Mouse (Mus musculus): ENCODE data around the gene Sumo2.

DNA sequence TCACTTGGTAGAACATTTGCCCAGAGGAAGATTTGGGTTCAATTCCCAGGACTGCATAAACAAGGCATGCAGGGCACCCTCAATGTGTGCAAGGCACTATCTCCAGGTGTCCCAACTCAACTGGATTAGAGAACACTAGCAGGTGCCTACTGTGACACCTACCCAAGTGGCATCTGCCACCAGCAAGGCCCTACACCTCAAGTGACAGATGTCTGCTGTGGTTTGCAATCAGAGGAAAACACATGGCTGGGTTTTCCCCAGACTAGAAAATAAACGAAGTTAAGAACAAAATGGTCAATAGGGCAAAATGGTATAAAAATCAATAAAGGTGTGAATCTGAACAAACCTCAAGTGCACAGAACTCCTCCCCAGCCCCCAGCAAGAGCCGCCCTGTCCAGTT, 28.0 kb downstream of the Sumo2 start:
- TF ChIP-seq CTCF (IDR thresholded peaks at IDR 0.05; ENCODE audit: low read depth) (no peak), EP300 (optimal IDR thresholded peaks at IDR 0.05) (no peak)
